Mouse (Mus musculus) liver, postnatal 0 days (tissue): ENCODE results near the gene Marco. TPM values are rescaled to one million over a fixed set of nuclear protein-coding genes. Genes with fewer than 3 reads are reported as not detected.
A peak's percentile ranks its signal among the peaks of the same experiment; 100 is the strongest.

Experiments used
- ATAC-seq: fragments of 200-750 bp; cut with Nextera tagmentation; 2 replicates; pipeline ENCODE4 v1.8.0; 2017; ENCODE audit warnings: mild to moderate bottlenecking, moderate library complexity
- DNase-seq: peaks from one replicate; pipeline ENCODE4 v3.0.0-alpha.2; 2016
- H3K27ac ChIP-seq: fragments of 300-500 bp; sonication (generic); 2 replicates; pipeline ENCODE4 v1.5.1; 2014; ENCODE audit warnings: antibody characterized with exemption, moderate library complexity, mild to moderate bottlenecking, low read depth
- H3K27me3 ChIP-seq: fragments of 300-500 bp; sonication (generic); 2 replicates; pipeline ENCODE4 v1.6.1; 2014; ENCODE audit warnings: low read length, control low read depth, mixed read lengths; ENCODE audit not compliant: insufficient read depth
- H3K36me3 ChIP-seq: fragments of 300-500 bp; sonication (generic); replicated peaks from 2 replicates; pipeline ENCODE4 v1.6.1; 2014; ENCODE audit warnings: mild to moderate bottlenecking, control low read depth, low read length, moderate library complexity, mixed read lengths; ENCODE audit not compliant: insufficient read depth
- H3K4me1 ChIP-seq: fragments of 300-500 bp; sonication (generic); 2 replicates; pipeline ENCODE4 v1.6.1; 2014; ENCODE audit warnings: antibody characterized with exemption, mild to moderate bottlenecking, control low read depth; ENCODE audit not compliant: insufficient read depth
- H3K4me2 ChIP-seq: fragments of 300-500 bp; sonication (generic); 2 replicates; pipeline ENCODE4 v1.6.1; 2014; ENCODE audit warnings: low read depth, mild to moderate bottlenecking, low read length, moderate library complexity, mixed read lengths
- H3K4me3 ChIP-seq: fragments of 300-500 bp; sonication (generic); 2 replicates; pipeline ENCODE4 v1.5.1; 2014; ENCODE audit warnings: low read depth, low read length
- H3K9ac ChIP-seq: fragments of 300-500 bp; sonication (generic); replicated peaks from 2 replicates; pipeline ENCODE4 v1.6.1; 2014; ENCODE audit warnings: mild to moderate bottlenecking, moderate library complexity
- H3K9me3 ChIP-seq: fragments of 300-500 bp; sonication (generic); 2 replicates; pipeline ENCODE4 v1.6.1; 2016; ENCODE audit warnings: mild to moderate bottlenecking, control low read depth, low read length, mixed read lengths
- CTCF ChIP-seq: sonication (generic); IDR thresholded peaks from 2 replicates; pipeline ENCODE4 v1.5.1; 2016; ENCODE audit warnings: antibody characterized with exemption, low read depth
- EP300 ChIP-seq: IDR thresholded peaks from 2 replicates; pipeline ENCODE4 v1.6.1; 2016; ENCODE audit warnings: antibody characterized with exemption, low read depth, mild to moderate bottlenecking
- WGBS: fragments of 180-500 bp; shearing (Covaris S2); extraction: QIAGEN DNeasy Blood & Tissue Kit; methylation state at CpG from one replicate; pipeline ENCODE4 v1.1.7; 2014; ENCODE audit not compliant: insufficient replicate concordance; 5-methylcytosine and 5-hydroxymethylcytosine counted together
- polyA plus RNA-seq: library from polyadenylated mRNA; unstranded; fragments of >200 nt; fragmentation: Nextera tagmentation; extraction: Ambion mirVana; gene quantifications from 2 replicates; pipeline ENCODE4 v1.2.1, GENCODE M21; 2015

Marco gene
- polyA plus RNA-seq, 1 experiment from 2014 or later: 52.6 TPM

DNA sequence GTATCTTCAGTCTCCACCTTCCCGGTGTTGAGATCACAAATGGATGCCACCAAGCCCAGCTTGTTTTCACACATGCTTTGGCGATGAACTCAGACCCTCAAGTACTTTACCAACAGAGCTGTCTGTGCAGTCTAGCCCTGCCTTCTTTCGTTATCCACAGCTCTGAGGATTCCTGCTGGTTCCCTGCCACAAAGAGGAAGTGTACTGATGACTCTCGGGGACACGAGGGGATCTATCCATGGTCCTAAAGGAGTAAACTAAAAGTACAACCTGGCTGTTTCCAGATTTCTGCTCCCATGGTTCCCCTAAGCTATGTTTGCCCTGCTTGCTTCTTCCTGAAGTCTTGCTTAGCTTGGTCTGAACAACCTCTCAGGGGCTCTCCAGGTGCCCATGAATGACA is 23.9 kb downstream of the Marco start:
- no peak for DNase-seq

GRCm38 (mm10) chr1:120474825-120475224 is 30.0 kb downstream of the Marco start:
- Histone ChIP-seq H3K4me3 (no peak overlapping the region), H3K27me3 (no peaks in the 10 kb centered on the region), H3K36me3 (no peaks in the 10 kb centered on the region), H3K27ac (no peak overlapping the region), H3K9me3 (no peaks in the 10 kb centered on the region), H3K9ac (no peak overlapping the region), H3K4me1 (no peaks in the 10 kb centered on the region), H3K4me2 (no peak overlapping the region)
- no peak for DNase-seq
- TF ChIP-seq CTCF: no peak
- TF ChIP-seq EP300: no peak
- ATAC-seq: no peak
- 28% methylated on average over 4 of the region's 4 CpGs for WGBS

More for the DNA sequence above, 23.9 kb downstream of the Marco start:
- Histone ChIP-seq H3K4me1 (no peaks in the 10 kb centered on the region), H3K27me3 (no peaks in the 10 kb centered on the region), H3K4me3 (no peak overlapping the region), H3K4me2 (no peak overlapping the region), H3K9ac (no peak overlapping the region), H3K36me3 (no peaks in the 10 kb centered on the region), H3K9me3 (no peaks in the 10 kb centered on the region), H3K27ac (no peak overlapping the region)
- ATAC-seq: no peak
- WGBS: 16% methylated on average over 5 of the region's 5 CpGs
- TF ChIP-seq CTCF (no peak), EP300 (no peak)

DNA sequence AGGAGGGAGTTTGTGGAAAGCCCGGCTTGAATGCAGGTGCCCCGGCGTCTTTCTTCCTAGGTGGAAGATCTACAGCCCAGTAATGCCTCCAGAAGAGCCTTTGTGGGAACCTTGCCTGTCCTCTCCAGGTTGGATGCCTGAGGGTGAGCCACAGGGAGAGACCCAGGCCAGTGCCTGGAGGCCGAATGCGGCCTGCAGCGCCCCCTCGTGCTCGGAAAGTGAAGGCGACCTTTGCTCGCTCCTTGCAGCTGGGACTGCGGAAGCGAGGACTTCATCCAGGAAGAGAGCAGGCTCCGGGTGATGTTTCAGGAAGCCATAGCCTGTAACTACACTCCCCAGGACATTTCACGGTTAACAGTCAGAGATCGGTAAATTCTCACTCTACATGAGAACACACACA is 35.9 kb downstream of the Marco start:
- TF ChIP-seq EP300 (no peak), CTCF (peak; percentile 72)
- H3K27me3 ChIP-seq: no peaks in the 10 kb centered on the region
- DNase-seq (peak; percentile 69), ATAC-seq (peak; percentile 36; the same call in 1 of the 2 replicates)
- H3K36me3 ChIP-seq: no peaks in the 10 kb centered on the region
- no peaks in the 10 kb centered on the region for H3K4me1 ChIP-seq
- H3K9me3 ChIP-seq: no peaks in the 10 kb centered on the region
- no peak overlapping the region for H3K27ac ChIP-seq
- no peak overlapping the region for H3K4me3 ChIP-seq
- 10% methylated on average over 15 of the region's 15 CpGs for WGBS
- no peak overlapping the region for H3K4me2 ChIP-seq
- H3K9ac ChIP-seq: no peak overlapping the region

GRCm38 (mm10) chr1:120467323-120467722 is 37.5 kb downstream of the Marco start:
- Histone ChIP-seq H3K36me3 (no peaks in the 10 kb centered on the region), H3K4me1 (no peaks in the 10 kb centered on the region), H3K4me3 (no peak overlapping the region), H3K27me3 (no peaks in the 10 kb centered on the region), H3K9ac (no peak overlapping the region), H3K9me3 (no peaks in the 10 kb centered on the region), H3K4me2 (no peak overlapping the region), H3K27ac (no peak overlapping the region)
- no peak for DNase-seq
- WGBS: 65% methylated on average over 2 of the region's 2 CpGs
- no peak for ATAC-seq
- TF ChIP-seq EP300: no peak
- peak; percentile 27; the same call in 1 of the 2 replicates for TF ChIP-seq CTCF

- no peaks in the 10 kb centered on the region for H3K27me3 ChIP-seq
- no peak overlapping the region for H3K9ac ChIP-seq
- no peaks in the 10 kb centered on the region for H3K4me1 ChIP-seq
- no peaks in the 10 kb centered on the region for H3K9me3 ChIP-seq
- no peak for DNase-seq
- no peak for TF ChIP-seq CTCF
- H3K27ac ChIP-seq: no peak overlapping the region
- H3K4me2 ChIP-seq: no peak overlapping the region
- no peaks in the 10 kb centered on the region for H3K36me3 ChIP-seq
- 41% methylated on average over 7 of the region's 7 CpGs for WGBS
- no peak overlapping the region for H3K4me3 ChIP-seq
- ATAC-seq: no peak
These were observed 38.1 kb downstream of the Marco start for GRCm38 (mm10) chr1:120466751-120467150.

GRCm38 (mm10) chr1:120459032-120459431 is 45.8 kb downstream of the Marco start:
- no peak overlapping the region for H3K9ac ChIP-seq
- no peak for ATAC-seq
- WGBS: 63% methylated on average over 6 of the region's 6 CpGs

GRCm38 (mm10) chr1:120458524-120458923 is 46.3 kb downstream of the Marco start:
- no peak overlapping the region for H3K27ac ChIP-seq
- WGBS: 40% methylated on average over 5 of the region's 5 CpGs
- H3K4me2 ChIP-seq: no peak overlapping the region

More at GRCm38 (mm10) chr1:120459032-120459431, 45.8 kb downstream of the Marco start:
- no peak overlapping the region for H3K4me3 ChIP-seq
- no peaks in the 10 kb centered on the region for H3K9me3 ChIP-seq
- H3K27ac ChIP-seq: no peak overlapping the region
- no peaks in the 10 kb centered on the region for H3K36me3 ChIP-seq
- no peak for TF ChIP-seq CTCF
- TF ChIP-seq EP300: no peak
- no peak overlapping the region for H3K4me2 ChIP-seq
- H3K27me3 ChIP-seq: no peaks in the 10 kb centered on the region
- DNase-seq: no peak
- no peaks in the 10 kb centered on the region for H3K4me1 ChIP-seq

More at GRCm38 (mm10) chr1:120458524-120458923, 46.3 kb downstream of the Marco start:
- no peak for TF ChIP-seq EP300
- no peak for TF ChIP-seq CTCF
- no peaks in the 10 kb centered on the region for H3K9me3 ChIP-seq
- no peak for DNase-seq
- H3K4me1 ChIP-seq: no peaks in the 10 kb centered on the region
- ATAC-seq: no peak
- no peak overlapping the region for H3K4me3 ChIP-seq
- no peak overlapping the region for H3K9ac ChIP-seq
- H3K27me3 ChIP-seq: no peaks in the 10 kb centered on the region
- no peaks in the 10 kb centered on the region for H3K36me3 ChIP-seq
